Mouse (Mus musculus) left cerebral cortex, postnatal 10 days (tissue): ENCODE results near the gene Dazap2. TPM values are rescaled to one million over a fixed set of nuclear protein-coding genes. Genes with fewer than 3 reads are reported as not detected.

Experiments used
- DNase-seq, 2 experiments: peaks; one replicate each; pipeline ENCODE4 v3.0.0; 2021 to 2022; ENCODE audit warnings: low spot score in 2 of 2, mixed read lengths in 1 of 2; ENCODE audit errors: extremely low spot score in 1 of 2
- intact Hi-C: fragments of 180-260 bp; cut with DNase I; formaldehyde crosslinking; loops from one replicate; pipeline ENCODE4 v1.15.1; 2025
- total RNA-seq, 2 experiments: library from RNA; stranded (reverse); gene quantifications; 2 replicates each; pipeline ENCODE4 v1.2.3; 2021

Gene Dazap2
- 10 to 100 TPM; 75.3 to 76.8 TPM for total RNA-seq

- intact Hi-C loops, result loop anchor here (5.0 kb wide), 2 partner anchors 63 to 67 kb away; partner anchors contain the start of gene Tfcp2
- peak; percentile 96 to 99 for DNase-seq
Measured at GRCm38 (mm10) chr15:100614996-100615824, at the start of gene Dazap2. TSS of gene Dazap2 (plus strand) at chr15:100615349.

GRCm38 (mm10) chr15:100566531-100566930, 48.6 kb upstream of the Dazap2 start:
- DNase-seq, result no peak

GRCm38 (mm10) chr15:100569239-100569638, 45.9 kb upstream of the Dazap2 start:
- no peak for DNase-seq
- intact Hi-C loops, result no loop called here

More at GRCm38 (mm10) chr15:100566531-100566930, 48.6 kb upstream of the Dazap2 start:
- intact Hi-C loops, result no loop called here

GRCm38 (mm10) chr15:100573946-100574345, 41.2 kb upstream of the Dazap2 start:
- DNase-seq, result no peak
- intact Hi-C loops, result no loop called here

- intact Hi-C loops, result no loop called here
- no peak for DNase-seq
Measured at GRCm38 (mm10) chr15:100574378-100574777, 40.8 kb upstream of the Dazap2 start.

GRCm38 (mm10) chr15:100575366-100575765, 39.8 kb upstream of the Dazap2 start:
- no peak for DNase-seq
- intact Hi-C loops, result no loop called here

- intact Hi-C loops, result no loop called here
- no peak for DNase-seq
Measured at GRCm38 (mm10) chr15:100576392-100576791, 38.8 kb upstream of the Dazap2 start.

DNA sequence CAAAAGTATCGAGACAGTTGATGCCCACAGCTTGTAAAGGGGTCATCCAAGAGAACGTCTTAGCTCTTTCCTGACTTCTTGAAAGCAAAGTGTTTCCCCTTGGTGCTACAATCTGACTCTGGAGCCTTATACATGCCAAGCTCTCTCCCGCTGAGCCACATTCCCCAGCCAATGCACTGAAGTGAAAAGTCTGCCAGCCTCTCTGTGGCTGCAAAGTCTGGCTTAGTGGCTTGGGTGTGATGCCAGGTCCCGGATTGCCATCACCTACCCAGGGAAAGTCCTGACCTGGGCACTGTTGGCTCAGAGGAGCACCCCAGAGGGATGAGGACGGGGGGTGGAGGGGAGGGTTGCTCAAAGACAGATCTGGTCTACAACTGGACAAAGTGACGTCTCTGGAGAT, 38.3 kb upstream of the Dazap2 start:
- no peak for DNase-seq
- intact Hi-C loops, result no loop called here

DNA sequence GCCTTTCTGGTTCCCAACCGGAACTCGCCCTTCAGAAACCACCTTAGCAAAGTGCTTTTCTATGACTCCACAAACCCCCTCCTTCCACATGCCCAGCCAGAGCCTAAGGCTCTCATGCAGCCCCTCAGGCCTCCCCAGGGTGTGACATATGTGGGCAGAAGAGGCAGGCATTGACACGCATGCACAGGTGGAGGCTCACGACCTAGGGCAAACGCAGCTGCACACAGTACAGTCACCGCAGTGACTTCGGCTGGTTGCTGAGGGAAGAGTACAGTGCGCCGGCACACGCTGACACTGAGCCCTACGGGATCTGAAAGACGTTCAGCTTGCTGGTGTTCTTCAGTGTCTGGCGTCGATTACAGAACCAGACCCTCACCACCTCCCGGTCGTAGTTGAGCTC, 37.2 kb upstream of the Dazap2 start:
- no peak for DNase-seq
- intact Hi-C loops, result no loop called here

- intact Hi-C loops, result no loop called here
- no peak for DNase-seq
Measured at GRCm38 (mm10) chr15:100580108-100580507, 35.0 kb upstream of the Dazap2 start.

DNA sequence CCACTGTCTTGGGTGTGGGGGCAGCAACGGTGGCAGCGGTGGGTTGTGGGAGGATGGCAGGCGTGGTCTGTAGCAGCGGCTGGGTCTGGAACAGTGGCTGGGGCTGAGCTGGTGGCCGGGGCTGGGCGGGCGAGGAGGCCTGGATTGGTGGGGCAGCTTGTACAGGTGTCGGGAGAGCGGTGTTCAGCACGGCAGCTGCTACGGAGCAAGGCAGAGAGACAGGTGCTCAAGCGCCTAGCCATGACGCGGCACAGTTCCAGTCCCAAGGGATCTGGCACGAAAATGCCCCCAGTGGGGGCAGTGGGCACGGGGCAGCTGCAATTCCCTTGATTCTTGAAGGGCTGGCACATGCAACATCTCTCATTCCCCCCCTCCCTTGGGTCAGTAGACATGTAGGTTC, 29.2 kb upstream of the Dazap2 start:
- DNase-seq, result no peak
- intact Hi-C loops, result no loop called here

DNA sequence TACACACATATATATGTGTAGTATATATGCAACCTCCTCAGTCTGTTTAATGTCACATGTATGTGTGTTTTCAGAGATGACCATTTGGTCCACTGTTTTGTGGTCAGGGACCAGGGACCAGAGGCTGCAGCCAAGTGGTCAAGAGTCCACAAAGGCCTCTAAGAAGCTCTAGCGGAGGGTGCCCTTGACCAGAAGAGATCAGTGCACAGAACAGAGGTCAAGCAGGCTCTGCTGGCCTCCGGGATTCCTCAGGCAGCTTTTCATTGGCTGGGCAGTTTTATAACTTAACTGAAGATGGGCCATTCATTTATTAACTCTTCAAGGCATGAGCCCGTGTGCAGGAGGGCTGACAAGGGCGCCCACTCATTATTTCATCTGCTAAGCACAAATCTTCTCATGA, 28.0 kb upstream of the Dazap2 start:
- intact Hi-C loops, result no loop called here
- DNase-seq, result no peak

GRCm38 (mm10) chr15:100588297-100588696, 26.9 kb upstream of the Dazap2 start:
- intact Hi-C loops, result no loop called here
- DNase-seq, result no peak

GRCm38 (mm10) chr15:100590436-100590835, 24.7 kb upstream of the Dazap2 start:
- DNase-seq, result no peak
- intact Hi-C loops, result no loop called here

- intact Hi-C loops, result no loop called here
- DNase-seq, result no peak
Measured at GRCm38 (mm10) chr15:100592817-100593216, 22.3 kb upstream of the Dazap2 start.

GRCm38 (mm10) chr15:100598287-100598882, 16.8 kb upstream of the Dazap2 start:
- intact Hi-C loops, result loop anchor here (5.0 kb wide), 1 partner anchor 46 kb away; the partner anchor contains the start of gene Tfcp2
- no peak for DNase-seq

- peak in 1 of 2 experiments; percentile 72 for DNase-seq
- intact Hi-C loops, result loop anchor here (5.0 kb wide), 1 partner anchor 47 kb away; the partner anchor contains the start of gene Tfcp2
Measured at GRCm38 (mm10) chr15:100598883-100599275, 16.3 kb upstream of the Dazap2 start.

DNA sequence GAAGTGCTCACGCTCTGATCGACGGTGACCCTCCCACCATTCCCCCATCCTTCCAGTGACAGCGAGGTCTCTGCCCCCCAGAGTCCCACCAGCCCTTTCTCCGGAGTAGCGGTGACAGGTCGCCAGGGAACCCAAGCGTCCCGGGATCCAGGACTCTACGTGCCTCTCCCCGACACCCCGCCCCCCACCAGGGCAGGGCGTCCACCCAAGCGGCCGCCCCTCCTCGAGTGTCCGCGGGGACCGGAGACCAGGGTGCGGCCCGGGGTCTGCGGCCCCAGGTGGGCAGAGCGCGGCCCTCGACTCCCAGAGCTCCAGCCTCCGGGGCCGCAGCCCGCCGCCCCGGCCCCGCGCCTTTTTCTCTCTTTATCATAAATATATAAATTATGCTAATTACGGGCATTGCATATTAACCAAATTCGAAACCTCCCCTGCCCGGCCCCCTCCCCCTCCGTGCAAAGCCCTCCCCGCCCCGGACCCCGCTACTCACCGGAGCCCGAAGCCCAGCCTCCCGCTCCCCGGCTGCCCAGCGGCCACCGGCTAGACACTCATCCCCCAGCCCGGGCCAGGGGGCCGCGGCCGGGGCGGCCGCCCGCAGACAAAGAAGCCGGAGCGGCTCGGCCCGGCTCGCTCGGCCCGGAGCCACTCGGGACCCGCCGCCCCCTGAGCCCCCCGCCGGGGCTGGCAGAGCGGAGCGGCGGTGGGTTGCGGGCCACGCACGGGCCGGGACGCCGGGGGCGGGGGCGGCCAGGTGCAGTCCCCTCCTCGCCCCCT, 15.7 kb upstream of the Dazap2 start, which contains the start of gene Pou6f1:
Gene Pou6f1, minus strand, starts transcription at position 709 of the 771 bp plus-strand sequence.
- intact Hi-C loops, result loop anchor here (5.0 kb wide), 1 partner anchor 47 kb away; the partner anchor contains the start of gene Tfcp2
- peak in 1 of 2 experiments; percentile 78 for DNase-seq

DNA sequence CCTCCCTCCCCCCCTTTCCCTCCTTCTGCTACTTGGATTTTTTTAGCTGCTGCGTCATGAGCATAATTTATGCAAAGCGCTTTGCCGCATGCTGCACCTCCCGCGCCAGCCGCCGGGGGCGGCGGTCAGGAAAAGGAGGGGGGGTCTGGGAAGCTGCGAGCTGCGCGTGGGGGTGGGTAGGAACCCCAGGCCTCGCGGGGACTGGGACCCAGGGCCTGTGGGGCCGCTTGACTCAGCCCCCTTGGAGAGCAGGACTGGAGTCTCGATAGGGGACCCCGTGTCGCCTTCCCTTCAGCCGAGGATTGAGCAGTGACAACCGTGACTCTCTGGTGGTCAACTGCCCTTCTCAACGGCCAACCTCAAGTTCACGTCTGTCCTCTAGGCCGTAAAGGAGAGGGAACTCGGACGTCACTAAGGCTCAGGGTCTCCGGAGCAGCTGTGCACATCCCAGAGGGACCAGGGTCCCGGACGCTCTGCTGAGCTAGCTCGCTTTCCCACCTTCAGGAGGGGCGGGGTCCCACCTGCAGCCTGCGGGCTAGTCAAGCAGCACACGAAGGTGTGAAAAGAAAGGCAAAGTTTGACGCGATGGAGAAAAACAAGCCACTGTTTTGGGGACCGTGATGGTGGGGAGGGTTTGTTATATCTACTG, 15.0 kb upstream of the Dazap2 start:
- intact Hi-C loops, result no loop called here
- DNase-seq, result peak; percentile 70 to 91
